9 mouse cellular contexts compared by ENCODE assay signal in the genomic region with DNA sequence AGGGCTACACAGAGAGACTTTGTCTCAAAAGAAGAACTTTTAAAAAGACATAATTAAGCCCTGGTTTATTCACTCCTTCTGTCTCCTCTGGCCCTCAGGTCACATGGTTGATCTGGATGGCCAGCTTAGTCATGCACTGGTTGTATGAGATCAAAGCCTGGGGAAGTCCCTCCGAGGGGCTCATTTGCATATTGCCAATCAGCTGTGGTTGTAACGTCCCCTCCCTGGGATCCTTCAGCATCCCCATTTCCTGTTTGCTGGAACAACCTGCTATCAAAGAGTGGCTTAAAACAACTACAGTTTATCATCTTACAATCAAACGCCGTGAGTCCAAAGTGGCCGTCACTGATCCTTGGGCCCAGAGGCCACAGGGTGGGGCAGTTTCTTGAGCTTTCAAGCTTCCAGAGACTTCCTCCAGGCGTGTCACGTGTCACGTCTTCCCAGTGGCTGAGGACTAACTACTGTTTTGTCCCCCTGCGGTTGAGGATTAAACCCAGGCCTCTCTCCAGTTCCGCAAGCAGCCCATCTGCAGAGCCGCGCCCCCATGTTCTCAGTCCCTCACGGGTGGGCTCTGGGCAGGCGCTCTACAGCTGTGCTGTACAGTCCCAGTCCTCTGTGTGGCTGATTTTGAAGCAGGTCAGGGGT. TPM values are rescaled to one million over a fixed set of nuclear protein-coding genes. Genes with fewer than 3 reads are reported as not detected.
DNase-seq lines count a peak whose midpoint lies in the region; ATAC-seq and TF ChIP-seq lines count a peak whose summit lies in the region.
"Had no signal": no experiment of that assay in that cellular context is flagged by ENCODE, and none has a peak within 500 bp of the region (broad histone marks: within the 10 kb centered on the region; RNA-seq: fewer than 3 reads in every experiment).

No protein-coding gene starts in this region.

- no peak overlapping the region for H3K27ac ChIP-seq in embryonic facial prominence, embryonic 14.5 days (replicated peaks; ENCODE audit: low read depth, low read length)
- no peak overlapping the region for H3K27ac ChIP-seq in embryonic facial prominence, embryonic 10.5 days (replicated peaks)
- peak overlapping the region; percentile 47 for H3K27ac ChIP-seq in intestine, postnatal 0 days (ENCODE audit: low read depth, low read length)

- H3K36me3 ChIP-seq in embryonic facial prominence, embryonic 14.5 days (ENCODE audit: control insufficient read depth, insufficient read depth, low read length): no peaks in the 10 kb centered on the region
- no peaks in the 10 kb centered on the region for H3K36me3 ChIP-seq in embryonic facial prominence, embryonic 10.5 days (replicated peaks)
- no peaks in the 10 kb centered on the region for H3K36me3 ChIP-seq in G1E (replicated peaks)
- no peaks in the 10 kb centered on the region for H3K36me3 ChIP-seq in intestine, postnatal 0 days (ENCODE audit: control insufficient read depth, insufficient read depth)
- no peaks in the 10 kb centered on the region for H3K36me3 ChIP-seq in myocyte (ENCODE audit: control insufficient read depth, insufficient read depth)

- H3K4me3 ChIP-seq in embryonic facial prominence, embryonic 14.5 days (ENCODE audit: low read depth, low read length): no peak overlapping the region
- H3K4me3 ChIP-seq in embryonic facial prominence, embryonic 10.5 days: no peak overlapping the region
- H3K4me3 ChIP-seq in G1E (ENCODE audit: low read depth, low read length) (no peak overlapping the region), myocyte (no peak overlapping the region)
- H3K4me3 ChIP-seq in intestine, postnatal 0 days (ENCODE audit: low read depth, low read length): no peak overlapping the region

- TF ChIP-seq POLR2A in myocyte (IDR thresholded peaks at IDR 0.05; ENCODE audit: insufficient read length, low read depth): no peak

- no peak overlapping the region for H3ac ChIP-seq in myocyte (ENCODE audit: control insufficient read depth, insufficient read length)

- peak; percentile 32 for DNase-seq in embryonic facial prominence, embryonic 14.5 days (ENCODE audit: low spot score)
- no peak for DNase-seq in embryonic facial prominence, embryonic 10.5 days (ENCODE audit: low spot score)
- no peak for DNase-seq in G1E (ENCODE audit: low spot score)
- DNase-seq in cerebellum, postnatal 4 days (ENCODE audit: low spot score in 2 of 2): no peak
- DNase-seq in ovary, adult 18-20 months (ENCODE audit: low spot score): no peak

- H3K9me3 ChIP-seq in embryonic facial prominence, embryonic 14.5 days (ENCODE audit: control insufficient read depth, low read length): no peaks in the 10 kb centered on the region
- H3K9me3 ChIP-seq in embryonic facial prominence, embryonic 10.5 days: peaks cover 3% of the 10 kb centered on the region; the same call in 1 of the 2 replicates
- no peaks in the 10 kb centered on the region for H3K9me3 ChIP-seq in G1E (replicated peaks)
- H3K9me3 ChIP-seq in intestine, postnatal 0 days (ENCODE audit: control insufficient read depth): no peaks in the 10 kb centered on the region

- 46% methylated on average over 14 of the region's 14 CpGs for WGBS in embryonic facial prominence, embryonic 14.5 days
- WGBS in embryonic facial prominence, embryonic 10.5 days: 59% methylated on average over 14 of the region's 14 CpGs
- 30% methylated on average over 14 of the region's 14 CpGs for WGBS in intestine, postnatal 0 days

- H3K79me2 ChIP-seq in myocyte (ENCODE audit: control insufficient read depth, insufficient read depth): no peaks in the 10 kb centered on the region

- TF ChIP-seq CTCF in G1E (IDR thresholded peaks at IDR 0.05; ENCODE audit: low read depth, low read length): no peak
- TF ChIP-seq CTCF in intestine, postnatal 0 days (IDR thresholded peaks at IDR 0.05; ENCODE audit: low read depth): peak; percentile 33

- no peak overlapping the region for H3K9ac ChIP-seq in embryonic facial prominence, embryonic 14.5 days (ENCODE audit: low read depth, low read length)
- H3K9ac ChIP-seq in intestine, postnatal 0 days (ENCODE audit: low read depth, low read length): no peak overlapping the region

- H3K4me2 ChIP-seq in embryonic facial prominence, embryonic 14.5 days (ENCODE audit: low read depth, low read length): no peak overlapping the region
- peak overlapping the region; percentile 39 for H3K4me2 ChIP-seq in intestine, postnatal 0 days (replicated peaks; ENCODE audit: low read depth)
- peak overlapping the region; percentile 25 for H3K4me2 ChIP-seq in myocyte (ENCODE audit: low read depth)

- H3K4me1 ChIP-seq in embryonic facial prominence, embryonic 14.5 days (ENCODE audit: control insufficient read depth, insufficient read depth, low read length): no peaks in the 10 kb centered on the region
- H3K4me1 ChIP-seq in embryonic facial prominence, embryonic 10.5 days: no peaks in the 10 kb centered on the region
- H3K4me1 ChIP-seq in G1E (ENCODE audit: insufficient read depth, low read depth, low read length): peaks cover 6% of the 10 kb centered on the region
- H3K4me1 ChIP-seq in intestine, postnatal 0 days (replicated peaks; ENCODE audit: control insufficient read depth, insufficient read depth, low read length): 0 out of 2 replicates have a peak, but pooled peaks cover 2% of the 10 kb centered on the region

- no peaks in the 10 kb centered on the region for H3K27me3 ChIP-seq in embryonic facial prominence, embryonic 14.5 days (replicated peaks; ENCODE audit: control insufficient read depth, insufficient read depth, low read length)
- no peaks in the 10 kb centered on the region for H3K27me3 ChIP-seq in embryonic facial prominence, embryonic 10.5 days (replicated peaks; ENCODE audit: low read depth, poor library complexity, severe bottlenecking)
- H3K27me3 ChIP-seq in G1E (ENCODE audit: insufficient read depth, low read length) (peaks cover 3% of the 10 kb centered on the region; the same call in 1 of the 2 replicates), myocyte (ENCODE audit: control insufficient read depth, insufficient read depth, insufficient read length) (no peaks in the 10 kb centered on the region)
- H3K27me3 ChIP-seq in intestine, postnatal 0 days (replicated peaks; ENCODE audit: control insufficient read depth, insufficient read depth, low read length): no peaks in the 10 kb centered on the region

- ATAC-seq in embryonic facial prominence, embryonic 14.5 days (ENCODE audit: low read depth): peak; percentile 44; the same call in 1 of the 2 replicates
- peak; percentile 43 for ATAC-seq in G1E (ENCODE audit: extremely low read depth, insufficient number of reproducible peaks, low FRiP score, poor library complexity, severe bottlenecking)
- peak; percentile 93 for ATAC-seq in intestine, postnatal 0 days
- no peak for ATAC-seq in frontal cortex, adult (ENCODE audit: low TSS enrichment)

TF ChIP-seq in myocyte, 11 proteins besides CTCF, POLR2A, EP300 and RAD21:
- TF ChIP-seq USF1 (IDR thresholded peaks at IDR 0.05; ENCODE audit: low read depth): peak; percentile 44
- no peak for TF ChIP-seq TCF3 (IDR thresholded peaks at IDR 0.05; ENCODE audit: insufficient read length, low read depth)
- TF ChIP-seq CEBPB (IDR thresholded peaks at IDR 0.05; ENCODE audit: insufficient read depth, poor library complexity, severe bottlenecking): no peak
- no peak for TF ChIP-seq MAX (IDR thresholded peaks at IDR 0.05; ENCODE audit: low read depth)

RNA-seq across cellular contexts. Expression of gene Ceacam19, which starts 10.9 kb away (rescaled TPM):
- 1.2 TPM in 2 replicates for polyA plus RNA-seq in embryonic facial prominence, embryonic 14.5 days (2014; fragmentation: Nextera tagmentation; extraction: Ambion mirVana)
- not detected in 2 replicates for polyA plus RNA-seq in embryonic facial prominence, embryonic 10.5 days (2016; fragmentation: Nextera tagmentation; extraction: Ambion mirVana)
- not detected in 2 replicates for total RNA-seq in G1E (2014; fragmentation: Nextera tagmentation)
- 0.05 TPM in 1 of 2 replicates, not detected in the other for total RNA-seq in G1E (2017)
- not detected in 2 replicates for polyA plus RNA-seq in G1E (2012)
- not detected in 2 replicates for polyA plus RNA-seq in intestine, postnatal 0 days (2015; fragmentation: Nextera tagmentation; extraction: Ambion mirVana)
- polyA plus RNA-seq in myocyte (2012; fragmentation: generic; extraction: Trizol): 0.01 TPM
- polyA plus RNA-seq: heart, embryonic 14.5 days had no signal

RNA-seq across cellular contexts. Expression of gene Ceacam16, which starts 15.8 kb away (rescaled TPM):
- not detected in 2 replicates for polyA plus RNA-seq in embryonic facial prominence, embryonic 14.5 days (2014; fragmentation: Nextera tagmentation; extraction: Ambion mirVana)
- polyA plus RNA-seq in embryonic facial prominence, embryonic 10.5 days (2016; fragmentation: Nextera tagmentation; extraction: Ambion mirVana): not detected in 2 replicates
- total RNA-seq in G1E (2014; fragmentation: Nextera tagmentation): 1.7 and 4.1 TPM in 2 replicates
- 2.3 and 2.8 TPM in 2 replicates for total RNA-seq in G1E (2017)
- polyA plus RNA-seq in G1E (2012): 2.2 and 3.2 TPM in 2 replicates
- polyA plus RNA-seq in intestine, postnatal 0 days (2015; fragmentation: Nextera tagmentation; extraction: Ambion mirVana): not detected in 2 replicates
- polyA plus RNA-seq in myocyte (2012; fragmentation: generic; extraction: Trizol): 0.02 TPM
- polyA plus RNA-seq: heart, embryonic 14.5 days had no signal

RNA-seq across cellular contexts. Expression of gene Gm19345, which starts 25.1 kb away (rescaled TPM):
- polyA plus RNA-seq in embryonic facial prominence, embryonic 14.5 days (2014; fragmentation: Nextera tagmentation; extraction: Ambion mirVana): 0.69 and 0.75 TPM in 2 replicates
- not detected in 2 replicates for polyA plus RNA-seq in embryonic facial prominence, embryonic 10.5 days (2016; fragmentation: Nextera tagmentation; extraction: Ambion mirVana)
- not detected in 2 replicates for total RNA-seq in G1E (2014; fragmentation: Nextera tagmentation)
- not detected in 2 replicates for total RNA-seq in G1E (2017)
- polyA plus RNA-seq in G1E (2012): not detected in 2 replicates
- 0.16 and 0.39 TPM in 2 replicates for polyA plus RNA-seq in intestine, postnatal 0 days (2015; fragmentation: Nextera tagmentation; extraction: Ambion mirVana)
- polyA plus RNA-seq in myocyte (2012; fragmentation: generic; extraction: Trizol): 0.05 TPM
- polyA plus RNA-seq: heart, embryonic 14.5 days had no signal

RNA-seq across cellular contexts. Expression of gene Pvr, which starts 44.1 kb away (rescaled TPM):
- polyA plus RNA-seq in embryonic facial prominence, embryonic 14.5 days (2014; fragmentation: Nextera tagmentation; extraction: Ambion mirVana): 9.0 and 10.2 TPM in 2 replicates
- polyA plus RNA-seq in embryonic facial prominence, embryonic 10.5 days (2016; fragmentation: Nextera tagmentation; extraction: Ambion mirVana): 8.2 and 8.8 TPM in 2 replicates
- total RNA-seq in G1E (2014; fragmentation: Nextera tagmentation): not detected in 2 replicates
- total RNA-seq in G1E (2017): 0.17 and 0.33 TPM in 2 replicates
- polyA plus RNA-seq in G1E (2012): not detected in 2 replicates
- 8.9 and 10.7 TPM in 2 replicates for polyA plus RNA-seq in intestine, postnatal 0 days (2015; fragmentation: Nextera tagmentation; extraction: Ambion mirVana)
- 39.7 TPM for polyA plus RNA-seq in myocyte (2012; fragmentation: generic; extraction: Trizol)

RNA-seq across cellular contexts. Expression of gene Bcl3, which starts 54.3 kb away (rescaled TPM):
- polyA plus RNA-seq in embryonic facial prominence, embryonic 14.5 days (2014; fragmentation: Nextera tagmentation; extraction: Ambion mirVana): 4.3 and 4.6 TPM in 2 replicates
- polyA plus RNA-seq in embryonic facial prominence, embryonic 10.5 days (2016; fragmentation: Nextera tagmentation; extraction: Ambion mirVana): 1.7 TPM in 2 replicates
- total RNA-seq in G1E (2014; fragmentation: Nextera tagmentation) (2.7 TPM in 1 of 2 replicates, not detected in the other), G1E (2017) (0.71 and 1.1 TPM in 2 replicates)
- polyA plus RNA-seq in G1E (2012) (6.1 and 6.6 TPM in 2 replicates), myocyte (2012; fragmentation: generic; extraction: Trizol) (19.2 TPM)
- 19.0 and 23.7 TPM in 2 replicates for polyA plus RNA-seq in intestine, postnatal 0 days (2015; fragmentation: Nextera tagmentation; extraction: Ambion mirVana)
